Mouse (Mus musculus): ENCODE measurements around the gene Chrna1. TPM values are rescaled to one million over a fixed set of nuclear protein-coding genes. Genes with fewer than 3 reads are reported as not detected.

Gene Chrna1
- polyA plus RNA-seq, 1 experiment = 391 TPM

DNA sequence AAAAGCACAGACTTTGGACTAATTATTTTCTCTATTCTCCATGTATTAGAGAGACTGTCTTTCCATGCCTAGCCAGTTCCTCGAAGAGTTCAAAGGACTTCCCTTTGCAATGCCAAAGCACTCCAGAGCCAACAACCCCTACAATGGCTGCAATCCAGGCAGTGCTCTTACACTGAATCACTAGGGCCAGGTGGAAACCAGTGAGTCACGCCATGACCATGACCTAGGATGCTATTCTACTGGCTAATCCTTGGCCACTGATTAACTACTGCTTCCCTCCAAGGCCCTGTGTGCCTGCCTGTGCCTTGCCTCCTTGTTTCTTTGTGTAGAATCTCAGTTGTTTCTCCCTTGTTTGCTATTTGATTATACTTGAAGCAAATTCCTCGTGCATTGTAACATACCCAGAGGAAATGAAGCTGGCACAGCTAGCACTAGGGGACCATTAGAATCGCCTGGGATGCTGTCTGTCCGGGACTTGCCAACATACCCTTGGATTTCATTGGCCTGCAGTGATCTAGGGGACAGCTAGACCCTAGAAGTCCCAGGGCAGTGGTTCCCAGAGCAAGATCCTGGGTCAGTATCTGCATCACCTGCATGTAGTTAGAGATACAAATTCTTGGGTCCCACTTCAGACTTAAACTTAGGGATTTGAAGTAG, 29.1 kb upstream of the Chrna1 start:
- Histone ChIP-seq H3K79me2 (ENCODE audit: control insufficient read depth, insufficient read depth) (no peaks in the 10 kb centered on the region), H3K36me3 (ENCODE audit: control insufficient read depth, insufficient read depth) (no peaks in the 10 kb centered on the region), H3K4me3 (no peak overlapping the region), H3K27me3 (ENCODE audit: control insufficient read depth, insufficient read depth, insufficient read length) (no peaks in the 10 kb centered on the region), H3ac (ENCODE audit: control insufficient read depth, insufficient read length) (no peak overlapping the region), H3K4me2 (ENCODE audit: low read depth) (peak overlapping the region; percentile 29)
- TF ChIP-seq E2F4 (IDR thresholded peaks at IDR 0.05; ENCODE audit: insufficient read depth) (no peak), TCF3 (IDR thresholded peaks at IDR 0.05; ENCODE audit: insufficient read length, low read depth) (no peak), REST (IDR thresholded peaks at IDR 0.05; ENCODE audit: insufficient read depth, insufficient read length) (no peak), CEBPB (IDR thresholded peaks at IDR 0.05; ENCODE audit: insufficient read depth, poor library complexity, severe bottlenecking) (0 out of 2 replicates have a peak, but pooled peaks have one; percentile 15), MYOG (IDR thresholded peaks at IDR 0.05; ENCODE audit: control insufficient read depth in 1 of 3, insufficient read depth in 1 of 3, insufficient read length in 2 of 3, low read depth in 2 of 3) (peak in 1 of 3 experiments; percentile 50), SRF (IDR thresholded peaks at IDR 0.05; ENCODE audit: control insufficient read depth, insufficient read length, low read depth) (no peak), POLR2A (IDR thresholded peaks at IDR 0.05; ENCODE audit: insufficient read length, low read depth) (no peak), MAX (IDR thresholded peaks at IDR 0.05; ENCODE audit: low read depth) (no peak), POLR2AphosphoS2 (IDR thresholded peaks at IDR 0.05; ENCODE audit: insufficient read length, low read depth) (peak; percentile 33), MYOD1 (IDR thresholded peaks at IDR 0.05; ENCODE audit: control insufficient read depth in 1 of 3, insufficient read length in 2 of 3, low read depth in 2 of 3) (peak in 2 of 3 experiments; percentile 69 to 94)

DNA sequence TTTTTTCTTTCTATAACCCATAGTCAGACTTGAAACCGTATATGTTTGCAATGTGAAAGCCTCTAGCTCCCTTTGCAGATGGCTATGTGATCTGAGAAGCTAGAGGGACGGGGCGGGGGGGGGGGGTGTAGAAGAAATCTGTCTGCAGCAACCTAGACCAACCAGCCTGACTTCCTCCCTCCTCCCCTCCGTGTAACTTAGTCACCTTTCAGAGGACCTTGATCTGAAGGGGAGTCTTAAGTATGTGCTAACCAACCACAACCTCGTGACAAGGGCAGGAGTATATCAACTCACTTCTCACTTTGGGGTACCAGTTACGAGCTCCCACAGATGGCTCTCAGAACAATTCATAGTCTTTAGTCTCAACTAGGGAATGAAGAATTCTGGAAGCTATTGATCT, 28.3 kb upstream of the Chrna1 start:
- Histone ChIP-seq H3K36me3 (ENCODE audit: control insufficient read depth, insufficient read depth) (no peaks in the 10 kb centered on the region), H3ac (ENCODE audit: control insufficient read depth, insufficient read length) (no peak overlapping the region), H3K79me2 (ENCODE audit: control insufficient read depth, insufficient read depth) (no peaks in the 10 kb centered on the region), H3K4me2 (ENCODE audit: low read depth) (no peak overlapping the region), H3K4me3 (no peak overlapping the region), H3K27me3 (ENCODE audit: control insufficient read depth, insufficient read depth, insufficient read length) (no peaks in the 10 kb centered on the region)
- TF ChIP-seq POLR2AphosphoS2 (IDR thresholded peaks at IDR 0.05; ENCODE audit: insufficient read length, low read depth) (no peak), USF1 (IDR thresholded peaks at IDR 0.05; ENCODE audit: low read depth) (no peak), SRF (IDR thresholded peaks at IDR 0.05; ENCODE audit: control insufficient read depth, insufficient read length, low read depth) (no peak), MYOG (IDR thresholded peaks at IDR 0.05; ENCODE audit: control insufficient read depth in 1 of 3, insufficient read depth in 1 of 3, insufficient read length in 2 of 3, low read depth in 2 of 3) (no peak), REST (IDR thresholded peaks at IDR 0.05; ENCODE audit: insufficient read depth, insufficient read length) (no peak), E2F4 (IDR thresholded peaks at IDR 0.05; ENCODE audit: insufficient read depth) (no peak), MAX (IDR thresholded peaks at IDR 0.05; ENCODE audit: low read depth) (no peak), TCF3 (IDR thresholded peaks at IDR 0.05; ENCODE audit: insufficient read length, low read depth) (no peak), POLR2A (IDR thresholded peaks at IDR 0.05; ENCODE audit: insufficient read length, low read depth) (no peak), CEBPB (IDR thresholded peaks at IDR 0.05; ENCODE audit: insufficient read depth, poor library complexity, severe bottlenecking) (no peak), MYOD1 (IDR thresholded peaks at IDR 0.05; ENCODE audit: control insufficient read depth in 1 of 3, insufficient read length in 2 of 3, low read depth in 2 of 3) (no peak), TCF12 (IDR thresholded peaks at IDR 0.05; ENCODE audit: insufficient read depth, poor library complexity, severe bottlenecking) (no peak)

DNA sequence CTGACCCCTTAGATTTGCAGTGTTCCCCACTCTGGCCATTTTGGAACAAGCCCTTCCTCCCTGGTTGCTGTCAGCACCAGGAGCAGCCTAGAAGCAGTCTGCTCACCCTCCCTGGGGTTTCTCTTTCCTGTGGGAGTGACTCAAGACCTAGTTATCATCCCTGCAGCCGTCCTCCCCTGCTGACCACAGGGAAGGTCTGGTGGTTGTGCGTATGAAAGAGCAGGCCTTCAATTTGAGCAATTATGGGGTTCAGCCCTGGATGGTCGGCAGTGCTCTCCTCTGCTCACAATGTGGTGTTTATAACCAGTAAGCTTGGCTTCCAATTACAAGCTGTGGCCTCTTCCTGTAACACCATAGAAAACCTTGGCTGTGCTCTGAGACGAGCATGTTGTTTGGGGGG, 27.5 kb upstream of the Chrna1 start:
- TF ChIP-seq MAX (IDR thresholded peaks at IDR 0.05; ENCODE audit: low read depth) = no peak
- TF ChIP-seq MYOG (IDR thresholded peaks at IDR 0.05; ENCODE audit: control insufficient read depth in 1 of 3, insufficient read depth in 1 of 3, insufficient read length in 2 of 3, low read depth in 2 of 3) = peak in 1 of 3 experiments; percentile 8
- peak overlapping the region; percentile 56 for H3K4me2 ChIP-seq (ENCODE audit: low read depth)
- no peaks in the 10 kb centered on the region for H3K36me3 ChIP-seq (ENCODE audit: control insufficient read depth, insufficient read depth)
- no peak overlapping the region for H3K4me3 ChIP-seq
- H3ac ChIP-seq (ENCODE audit: control insufficient read depth, insufficient read length) = no peak overlapping the region
- H3K79me2 ChIP-seq (ENCODE audit: control insufficient read depth, insufficient read depth) = no peaks in the 10 kb centered on the region
- H3K27me3 ChIP-seq (ENCODE audit: control insufficient read depth, insufficient read depth, insufficient read length) = no peaks in the 10 kb centered on the region

DNA sequence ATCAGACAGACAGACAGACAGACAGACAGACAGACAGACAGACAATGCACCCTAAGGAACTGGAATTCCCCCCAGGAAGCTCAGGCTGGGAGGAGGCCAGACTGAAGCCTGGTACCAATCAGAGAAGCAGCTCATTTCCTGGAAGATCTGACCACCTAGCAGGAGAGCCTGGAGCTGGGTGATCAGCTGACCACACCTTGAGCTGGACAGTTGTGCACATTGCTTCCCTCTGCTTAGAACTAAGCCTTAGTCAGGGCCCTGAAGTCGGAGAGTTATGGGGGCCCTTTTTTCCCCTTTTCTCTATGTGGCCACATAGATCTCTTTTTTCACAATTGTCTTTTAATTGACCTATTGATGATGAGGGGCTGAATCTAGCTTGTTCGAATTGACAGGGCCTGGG, 27.0 kb upstream of the Chrna1 start:
- TF ChIP-seq TCF3 (IDR thresholded peaks at IDR 0.05; ENCODE audit: insufficient read length, low read depth) (no peak), USF1 (IDR thresholded peaks at IDR 0.05; ENCODE audit: low read depth) (peak; percentile 27)
- no peak overlapping the region for H3ac ChIP-seq (ENCODE audit: control insufficient read depth, insufficient read length)
- H3K79me2 ChIP-seq (ENCODE audit: control insufficient read depth, insufficient read depth) = no peaks in the 10 kb centered on the region
- no peaks in the 10 kb centered on the region for H3K27me3 ChIP-seq (ENCODE audit: control insufficient read depth, insufficient read depth, insufficient read length)
- no peaks in the 10 kb centered on the region for H3K36me3 ChIP-seq (ENCODE audit: control insufficient read depth, insufficient read depth)
- H3K4me3 ChIP-seq = no peak overlapping the region
- H3K4me2 ChIP-seq (ENCODE audit: low read depth) = peak overlapping the region; percentile 56

DNA sequence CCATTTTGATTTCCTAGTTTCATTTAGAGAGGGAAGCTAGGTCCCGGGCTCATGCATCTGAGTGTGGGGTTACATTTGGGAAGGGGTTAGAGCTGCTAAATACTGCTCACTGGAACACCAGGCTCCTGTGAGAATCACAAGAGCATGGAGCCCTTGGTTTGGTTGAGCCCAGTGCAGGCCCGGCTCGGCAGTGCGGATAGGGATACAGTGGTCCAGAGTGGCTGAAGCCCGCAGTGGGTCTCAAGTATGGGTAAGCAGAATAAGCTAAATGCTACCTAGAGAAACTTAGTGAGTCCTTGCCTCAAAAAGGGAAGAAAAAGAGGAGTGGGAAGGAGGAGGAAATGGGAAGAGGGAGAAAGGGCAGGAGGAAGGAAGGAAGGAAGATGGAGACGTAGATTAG, 26.5 kb upstream of the Chrna1 start:
- Histone ChIP-seq H3K79me2 (ENCODE audit: control insufficient read depth, insufficient read depth) (no peaks in the 10 kb centered on the region), H3ac (ENCODE audit: control insufficient read depth, insufficient read length) (no peak overlapping the region), H3K4me3 (no peak overlapping the region), H3K4me2 (ENCODE audit: low read depth) (no peak overlapping the region), H3K27me3 (ENCODE audit: control insufficient read depth, insufficient read depth, insufficient read length) (no peaks in the 10 kb centered on the region), H3K36me3 (ENCODE audit: control insufficient read depth, insufficient read depth) (no peaks in the 10 kb centered on the region)
- TF ChIP-seq E2F4 (IDR thresholded peaks at IDR 0.05; ENCODE audit: insufficient read depth) (no peak), SRF (IDR thresholded peaks at IDR 0.05; ENCODE audit: control insufficient read depth, insufficient read length, low read depth) (no peak), MAX (IDR thresholded peaks at IDR 0.05; ENCODE audit: low read depth) (no peak), TCF3 (IDR thresholded peaks at IDR 0.05; ENCODE audit: insufficient read length, low read depth) (no peak), REST (IDR thresholded peaks at IDR 0.05; ENCODE audit: insufficient read depth, insufficient read length) (no peak), MYOD1 (IDR thresholded peaks at IDR 0.05; ENCODE audit: control insufficient read depth in 1 of 3, insufficient read length in 2 of 3, low read depth in 2 of 3) (no peak), TCF12 (IDR thresholded peaks at IDR 0.05; ENCODE audit: insufficient read depth, poor library complexity, severe bottlenecking) (no peak), USF1 (IDR thresholded peaks at IDR 0.05; ENCODE audit: low read depth) (no peak)

Data from myocyte (in vitro differentiated cells).